Mouse (Mus musculus) adrenal gland, postnatal 25 days (tissue): ENCODE results near the gene Psmd10. TPM values are rescaled to one million over a fixed set of nuclear protein-coding genes. Genes with fewer than 3 reads are reported as not detected.

Experiments
- DNase-seq: peaks from one replicate; pipeline ENCODE4 v3.0.0; 2021; ENCODE audit warnings: mixed read lengths
- long read RNA-seq: library from polyadenylated mRNA; stranded (forward); transcript quantifications from one replicate; pipeline ENCODE4 v2.0.0, GENCODE M21; 2021
- total RNA-seq: library from RNA; stranded (reverse); gene quantifications from 2 replicates; pipeline ENCODE4 v1.2.3, GENCODE M21; 2021

Gene Psmd10
- 27.4 and 33.5 TPM in 2 replicates for total RNA-seq
- long read RNA-seq, transcript Psmd10-201 (5 exons, 1,430 nt), result major isoform, 17 of 22 reads
- long read RNA-seq, partial matches to known transcripts, result 0 of 22 reads
- long read RNA-seq, other reads (novel, unspliced or antisense), result 3 of 22 reads

- DNase-seq, result peak; percentile 83
Measured at GRCm38 (mm10) chrX:140956272-140956940, at the start of gene Psmd10, which contains the start of gene Atg4a. TSS of gene Psmd10 (minus strand) at chrX:140956728. TSS of gene Atg4a (plus strand) at chrX:140956907.

- no peak for DNase-seq
Measured at GRCm38 (mm10) chrX:140998885-140999284, 42.4 kb upstream of the Psmd10 start.

- DNase-seq, result no peak
Measured at GRCm38 (mm10) chrX:140997912-140998545, 41.5 kb upstream of the Psmd10 start.

- DNase-seq, result no peak
Measured at GRCm38 (mm10) chrX:140996909-140997516, 40.5 kb upstream of the Psmd10 start.

GRCm38 (mm10) chrX:140985256-140985655 lies 28.7 kb upstream of the Psmd10 start:
- no peak for DNase-seq

GRCm38 (mm10) chrX:140984795-140985194 lies 28.3 kb upstream of the Psmd10 start:
- DNase-seq, result no peak

- DNase-seq, result no peak
Measured at GRCm38 (mm10) chrX:140983206-140983960, 26.9 kb upstream of the Psmd10 start.

GRCm38 (mm10) chrX:140980163-140980562 lies 23.6 kb upstream of the Psmd10 start:
- DNase-seq, result no peak

GRCm38 (mm10) chrX:140979546-140979945 lies 23.0 kb upstream of the Psmd10 start:
- no peak for DNase-seq

- no peak for DNase-seq
Measured at GRCm38 (mm10) chrX:140978943-140979342, 22.4 kb upstream of the Psmd10 start.

- DNase-seq, result no peak
Measured at GRCm38 (mm10) chrX:140956959-140957358, 431 bp upstream of the Psmd10 start.

- no peak for DNase-seq
Measured at GRCm38 (mm10) chrX:140953618-140954017, 2.9 kb downstream of the Psmd10 start.

GRCm38 (mm10) chrX:140936271-140936670 lies 20.3 kb downstream of the Psmd10 start:
- DNase-seq, result no peak

- DNase-seq, result no peak
Measured at GRCm38 (mm10) chrX:140933263-140933662, 23.3 kb downstream of the Psmd10 start.

- DNase-seq, result no peak
Measured at GRCm38 (mm10) chrX:140932066-140932465, 24.5 kb downstream of the Psmd10 start.

- no peak for DNase-seq
Measured at GRCm38 (mm10) chrX:140921321-140921720, 35.2 kb downstream of the Psmd10 start.

GRCm38 (mm10) chrX:140907360-140907759 lies 49.2 kb downstream of the Psmd10 start, which contains the start of gene Vsig1:
TSS of gene Vsig1 (plus strand) at chrX:140907608.
- DNase-seq, result no peak

GRCm38 (mm10) chrX:140903487-140903886 lies 53.0 kb downstream of the Psmd10 start:
- DNase-seq, result no peak
